Mouse (Mus musculus) neural tube, embryonic 14.5 days (tissue): ENCODE measurements at regions not wholly inside any gene's neighbourhood (a gene's known extent, or its start where the extent isn't known, plus 50 kb on each side); places are given as distances from the start of the nearest gene placed in this dataset.

Source experiments
- ATAC-seq: fragments of 200-750 bp; cut with Nextera tagmentation; 2 replicates; pipeline ENCODE4 v1.8.0; 2017; ENCODE audit warnings: low read depth, mild to moderate bottlenecking, moderate TSS enrichment, moderate library complexity
- H3K27ac ChIP-seq: fragments of 300-500 bp; sonication (generic); 2 replicates; pipeline ENCODE4 v1.5.1; 2014; ENCODE audit warnings: low read depth, mild to moderate bottlenecking, control low read depth, low read length, moderate library complexity, mixed read lengths
- H3K27me3 ChIP-seq: fragments of 300-500 bp; sonication (generic); 2 replicates; pipeline ENCODE4 v1.6.1; 2014; ENCODE audit warnings: low read length; ENCODE audit not compliant: control insufficient read depth, insufficient read depth
- H3K36me3 ChIP-seq: fragments of 300-500 bp; sonication (generic); 2 replicates; pipeline ENCODE4 v1.6.1; 2014; ENCODE audit warnings: low read length, mixed read lengths; ENCODE audit not compliant: control insufficient read depth, insufficient read depth
- H3K4me1 ChIP-seq: fragments of 300-500 bp; sonication (generic); 2 replicates; pipeline ENCODE4 v1.6.1; 2014; ENCODE audit warnings: low read length; ENCODE audit not compliant: control insufficient read depth, insufficient read depth
- H3K4me2 ChIP-seq: fragments of 300-500 bp; sonication (generic); 2 replicates; pipeline ENCODE4 v1.6.1; 2014; ENCODE audit warnings: mild to moderate bottlenecking, low read depth, low read length, control low read depth
- H3K4me3 ChIP-seq: fragments of 300-500 bp; sonication (generic); 2 replicates; pipeline ENCODE4 v1.5.1; 2014; ENCODE audit warnings: low read depth, low read length, control low read depth, mixed read lengths
- H3K9ac ChIP-seq: fragments of 300-500 bp; sonication (generic); replicated peaks from 2 replicates; pipeline ENCODE4 v1.6.1; 2014; ENCODE audit warnings: low read depth, mild to moderate bottlenecking, control low read depth, low read length, mixed read lengths
- H3K9me3 ChIP-seq: fragments of 300-500 bp; sonication (generic); 2 replicates; pipeline ENCODE4 v1.6.1; 2016; ENCODE audit warnings: low read length; ENCODE audit not compliant: control insufficient read depth
- WGBS: fragments of 180-500 bp; shearing (Covaris S2); extraction: QIAGEN DNeasy Blood & Tissue Kit; methylation state at CpG from one replicate; pipeline ENCODE4 v1.1.7; 2014; 5-methylcytosine and 5-hydroxymethylcytosine counted together

DNA sequence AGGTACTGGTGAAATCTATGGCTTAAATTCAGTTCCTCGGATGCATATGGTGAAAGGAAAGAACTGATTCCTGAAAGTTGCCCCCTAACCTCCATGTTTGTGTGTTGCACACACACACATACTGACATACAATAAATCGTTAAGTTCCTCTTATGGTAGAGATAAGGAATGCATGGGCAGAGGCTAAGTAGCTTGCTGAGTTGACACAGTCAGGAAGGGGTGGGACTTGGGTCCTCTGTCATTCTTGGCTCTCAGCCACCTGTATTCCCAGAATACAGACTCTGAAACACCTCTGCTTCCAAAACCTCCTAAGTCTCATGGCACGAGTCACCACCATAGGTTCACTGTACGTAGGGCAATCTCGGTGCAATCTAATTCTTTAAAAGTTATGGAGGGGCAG lies 70.0 kb upstream of the Tgfbr2 start:
- no peak overlapping the region for H3K4me3 ChIP-seq
- no peak overlapping the region for H3K4me2 ChIP-seq
- no peaks in the 10 kb centered on the region for H3K4me1 ChIP-seq
- no peaks in the 10 kb centered on the region for H3K36me3 ChIP-seq
- no peak overlapping the region for H3K9ac ChIP-seq
- 94% methylated on average over 5 of the region's 5 CpGs for WGBS
- no peaks in the 10 kb centered on the region for H3K27me3 ChIP-seq
- H3K27ac ChIP-seq, result no peak overlapping the region
- no peaks in the 10 kb centered on the region for H3K9me3 ChIP-seq
- no peak for ATAC-seq

- 96% methylated on average over 1 of the region's 1 CpGs for WGBS
- no peak for ATAC-seq
- H3K27ac ChIP-seq, result no peak overlapping the region
Observed at GRCm38 (mm10) chr9:116244619-116244899, 69.4 kb upstream of the Tgfbr2 start.

DNA sequence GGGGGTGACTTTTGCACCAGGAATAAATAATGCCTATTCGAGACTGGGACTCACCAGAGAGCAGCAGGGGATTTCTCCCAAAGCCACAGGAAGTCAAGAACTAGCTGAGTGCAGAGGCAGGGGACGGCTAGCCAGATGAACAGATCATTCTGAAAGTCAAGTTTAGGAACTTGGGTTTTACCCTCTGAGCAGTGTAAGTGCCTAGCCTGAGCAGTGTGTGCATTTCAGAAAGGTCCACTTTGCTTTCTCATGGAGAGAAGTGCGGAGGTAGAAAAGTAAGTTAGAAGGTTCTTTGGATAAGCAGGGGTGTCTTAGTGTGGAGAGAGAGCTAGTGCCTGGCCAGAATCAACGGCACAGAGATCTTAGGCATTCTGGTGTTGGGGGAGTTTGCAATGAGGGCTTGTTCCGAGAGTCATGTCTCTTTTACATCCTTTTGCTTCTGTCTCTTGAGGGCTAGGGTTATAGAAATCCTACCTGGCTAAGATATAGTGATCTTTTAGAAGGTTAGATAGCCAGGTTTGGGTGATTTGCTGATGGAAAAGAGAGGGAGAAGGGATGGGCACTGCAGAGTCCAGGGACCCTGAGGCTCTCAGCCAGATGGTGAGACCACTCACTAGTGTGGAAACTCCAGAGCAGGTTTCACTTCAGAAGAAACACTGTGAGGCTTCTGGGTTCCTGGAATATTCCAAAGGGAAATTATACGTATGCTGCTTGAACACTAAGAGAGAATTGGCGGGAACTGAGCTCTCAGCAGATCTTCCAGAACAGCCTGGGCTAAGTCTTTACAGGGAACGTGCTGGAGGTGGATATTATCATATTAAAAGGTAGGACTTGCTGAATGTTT lies 68.8 kb upstream of the Tgfbr2 start:
- H3K4me2 ChIP-seq, result no peak overlapping the region
- no peaks in the 10 kb centered on the region for H3K4me1 ChIP-seq
- no peaks in the 10 kb centered on the region for H3K9me3 ChIP-seq
- no peaks in the 10 kb centered on the region for H3K27me3 ChIP-seq
- no peaks in the 10 kb centered on the region for H3K36me3 ChIP-seq
- no peak overlapping the region for H3K4me3 ChIP-seq
- H3K27ac ChIP-seq, result no peak overlapping the region
- no peak overlapping the region for H3K9ac ChIP-seq
- ATAC-seq, result no peak
- 87% methylated on average over 8 of the region's 8 CpGs for WGBS

More at GRCm38 (mm10) chr9:116244619-116244899, 69.4 kb upstream of the Tgfbr2 start:
- H3K27me3 ChIP-seq, result no peaks in the 10 kb centered on the region
- no peaks in the 10 kb centered on the region for H3K9me3 ChIP-seq
- H3K36me3 ChIP-seq, result no peaks in the 10 kb centered on the region
- H3K4me2 ChIP-seq, result no peak overlapping the region
- H3K9ac ChIP-seq, result no peak overlapping the region
- H3K4me3 ChIP-seq, result no peak overlapping the region
- no peaks in the 10 kb centered on the region for H3K4me1 ChIP-seq

- no peak overlapping the region for H3K4me3 ChIP-seq
- H3K9me3 ChIP-seq, result no peaks in the 10 kb centered on the region
- ATAC-seq, result no peak
- no peak overlapping the region for H3K27ac ChIP-seq
- H3K36me3 ChIP-seq, result no peaks in the 10 kb centered on the region
- H3K4me2 ChIP-seq, result no peak overlapping the region
- WGBS, result 89% methylated on average over 5 of the region's 5 CpGs
- H3K9ac ChIP-seq, result no peak overlapping the region
- no peaks in the 10 kb centered on the region for H3K27me3 ChIP-seq
- H3K4me1 ChIP-seq, result no peaks in the 10 kb centered on the region
Observed at GRCm38 (mm10) chr9:116241933-116242526, 66.9 kb upstream of the Tgfbr2 start.

DNA sequence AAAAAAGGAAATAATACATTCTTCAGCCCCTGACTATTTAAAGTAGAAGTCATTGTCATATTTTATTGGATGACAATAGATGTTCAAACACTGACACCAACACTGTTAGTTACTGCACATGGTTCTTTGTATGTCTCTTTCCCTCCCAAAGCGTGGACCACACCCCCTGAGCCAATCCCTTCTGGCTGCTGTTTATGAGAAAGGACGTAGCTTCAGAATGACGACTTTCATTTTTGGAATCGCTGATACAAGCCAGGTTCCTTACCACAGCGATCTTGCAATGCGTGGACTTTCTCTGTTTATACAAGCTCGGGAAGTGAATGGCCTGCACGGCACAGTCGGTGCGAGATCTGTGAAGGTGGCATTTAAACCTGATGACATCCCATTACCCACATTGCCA lies 66.1 kb upstream of the Tgfbr2 start:
- H3K9ac ChIP-seq, result no peak overlapping the region
- no peaks in the 10 kb centered on the region for H3K36me3 ChIP-seq
- no peaks in the 10 kb centered on the region for H3K27me3 ChIP-seq
- no peak overlapping the region for H3K27ac ChIP-seq
- no peak overlapping the region for H3K4me2 ChIP-seq
- H3K4me3 ChIP-seq, result no peak overlapping the region
- WGBS, result 91% methylated on average over 10 of the region's 10 CpGs
- ATAC-seq, result no peak
- H3K9me3 ChIP-seq, result no peaks in the 10 kb centered on the region
- H3K4me1 ChIP-seq, result no peaks in the 10 kb centered on the region

- Histone ChIP-seq H3K9ac (no peak overlapping the region), H3K4me2 (no peak overlapping the region), H3K4me1 (no peaks in the 10 kb centered on the region), H3K9me3 (no peaks in the 10 kb centered on the region), H3K36me3 (no peaks in the 10 kb centered on the region), H3K4me3 (no peak overlapping the region), H3K27ac (no peak overlapping the region), H3K27me3 (no peaks in the 10 kb centered on the region)
- no peak for ATAC-seq
Observed at GRCm38 (mm10) chr9:116236836-116237235, 61.7 kb upstream of the Tgfbr2 start.

GRCm38 (mm10) chr9:116234170-116234569 lies 59.0 kb upstream of the Tgfbr2 start:
- Histone ChIP-seq H3K27me3 (no peaks in the 10 kb centered on the region), H3K4me3 (no peak overlapping the region), H3K4me2 (no peak overlapping the region), H3K36me3 (no peaks in the 10 kb centered on the region), H3K4me1 (no peaks in the 10 kb centered on the region; the same call in 1 of the 2 replicates), H3K9me3 (no peaks in the 10 kb centered on the region), H3K27ac (no peak overlapping the region), H3K9ac (no peak overlapping the region)
- 88% methylated on average over 7 of the region's 7 CpGs for WGBS
- no peak for ATAC-seq

GRCm38 (mm10) chr9:116232386-116232785 lies 57.2 kb upstream of the Tgfbr2 start:
- no peak overlapping the region for H3K27ac ChIP-seq
- no peak for ATAC-seq
- no peaks in the 10 kb centered on the region for H3K9me3 ChIP-seq
- no peak overlapping the region for H3K9ac ChIP-seq
- no peaks in the 10 kb centered on the region; the same call in 1 of the 2 replicates for H3K4me1 ChIP-seq
- whole genome bisulfite sequencing, result 75% methylated on average over 10 of the region's 10 CpGs
- no peak overlapping the region for H3K4me3 ChIP-seq
- H3K36me3 ChIP-seq, result no peaks in the 10 kb centered on the region
- no peak overlapping the region for H3K4me2 ChIP-seq
- H3K27me3 ChIP-seq, result no peaks in the 10 kb centered on the region

- H3K27ac ChIP-seq, result no peak overlapping the region
- ATAC-seq, result no peak
- no peak overlapping the region for H3K4me3 ChIP-seq
- no peaks in the 10 kb centered on the region for H3K36me3 ChIP-seq
- no peak overlapping the region for H3K4me2 ChIP-seq
- 87% methylated on average over 16 of the region's 16 CpGs for WGBS
- no peak overlapping the region for H3K9ac ChIP-seq
- no peaks in the 10 kb centered on the region for H3K9me3 ChIP-seq
- no peaks in the 10 kb centered on the region; the same call in 1 of the 2 replicates for H3K4me1 ChIP-seq
- no peaks in the 10 kb centered on the region for H3K27me3 ChIP-seq
Observed at GRCm38 (mm10) chr9:116231351-116232311, 56.5 kb upstream of the Tgfbr2 start.
